Mouse (Mus musculus) hindlimb bud, embryonic 11.5 days (tissue): Measurements from ENCODE around the gene Grk6.
A peak's percentile ranks its signal among the peaks of the same experiment; 100 is the strongest.

Source experiments
- DNase-seq: peaks from one replicate; pipeline ENCODE4 v3.0.0-alpha.2; 2012; ENCODE audit warnings: low read depth, low spot score; ENCODE audit errors: extremely low spot score

The Grk6 gene

GRCm38 (mm10) chr13:55444937-55445315, at the start of gene Grk6:
Gene Grk6 (plus strand): TSS chr13:55445072.
- peak; percentile 97 for DNase-seq

- no peak for DNase-seq
Measured at GRCm38 (mm10) chr13:55398088-55398487, 46.8 kb upstream of the Grk6 start, which contains the start of gene Slc34a1. Gene Slc34a1 (plus strand): TSS chr13:55398187.

GRCm38 (mm10) chr13:55399300-55400038, 45.4 kb upstream of the Grk6 start:
- DNase-seq, result no peak

- no peak for DNase-seq
Measured at GRCm38 (mm10) chr13:55400039-55400346, 44.9 kb upstream of the Grk6 start.

GRCm38 (mm10) chr13:55403266-55403665, 41.6 kb upstream of the Grk6 start:
- DNase-seq, result no peak

GRCm38 (mm10) chr13:55403935-55404852, 40.7 kb upstream of the Grk6 start:
- no peak for DNase-seq

DNA sequence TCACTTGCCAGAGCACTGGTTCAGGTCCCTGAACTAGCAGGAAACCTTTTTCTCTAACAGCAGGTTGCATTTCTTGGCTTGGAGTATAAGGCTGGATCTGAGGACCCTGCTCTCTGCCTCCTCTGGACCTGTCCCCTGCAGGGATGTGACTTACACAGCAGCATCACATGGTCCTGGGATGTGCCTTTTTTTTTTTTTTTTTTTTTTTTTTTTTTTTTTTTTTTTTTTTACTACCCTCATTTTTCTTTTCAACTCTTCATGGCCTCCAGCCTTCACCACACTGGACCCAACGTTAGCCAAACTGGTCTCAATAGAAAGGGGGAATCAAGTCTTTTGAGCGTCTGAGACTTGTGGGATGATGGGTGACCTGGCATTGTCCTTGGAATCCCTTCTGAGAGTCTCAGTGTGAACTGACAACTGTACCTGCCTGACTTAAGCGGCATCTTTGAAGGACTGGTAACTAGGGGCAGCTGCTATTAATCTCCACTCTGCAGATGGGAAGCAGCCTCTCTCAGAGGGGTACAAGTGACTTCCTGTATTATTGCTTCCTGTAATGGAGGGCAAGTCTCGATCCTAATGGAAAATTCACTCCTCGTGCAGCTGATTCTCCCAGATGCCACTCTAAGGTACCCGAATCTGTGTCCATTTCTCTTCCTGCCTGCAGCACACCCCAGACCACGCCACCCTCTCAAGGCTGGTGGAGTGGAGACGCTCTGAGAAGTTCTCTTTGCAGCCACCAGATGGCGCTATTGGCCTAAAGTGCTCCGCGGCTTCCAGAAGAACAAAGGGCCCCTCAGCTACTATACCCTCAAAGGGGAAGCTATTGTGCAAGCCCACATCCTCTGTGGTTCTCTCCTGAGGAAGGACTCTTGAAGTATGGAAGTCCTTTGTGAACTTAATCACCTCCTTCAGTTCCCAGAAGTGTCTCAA, 39.8 kb upstream of the Grk6 start:
- DNase-seq, result peak; percentile 81

DNA sequence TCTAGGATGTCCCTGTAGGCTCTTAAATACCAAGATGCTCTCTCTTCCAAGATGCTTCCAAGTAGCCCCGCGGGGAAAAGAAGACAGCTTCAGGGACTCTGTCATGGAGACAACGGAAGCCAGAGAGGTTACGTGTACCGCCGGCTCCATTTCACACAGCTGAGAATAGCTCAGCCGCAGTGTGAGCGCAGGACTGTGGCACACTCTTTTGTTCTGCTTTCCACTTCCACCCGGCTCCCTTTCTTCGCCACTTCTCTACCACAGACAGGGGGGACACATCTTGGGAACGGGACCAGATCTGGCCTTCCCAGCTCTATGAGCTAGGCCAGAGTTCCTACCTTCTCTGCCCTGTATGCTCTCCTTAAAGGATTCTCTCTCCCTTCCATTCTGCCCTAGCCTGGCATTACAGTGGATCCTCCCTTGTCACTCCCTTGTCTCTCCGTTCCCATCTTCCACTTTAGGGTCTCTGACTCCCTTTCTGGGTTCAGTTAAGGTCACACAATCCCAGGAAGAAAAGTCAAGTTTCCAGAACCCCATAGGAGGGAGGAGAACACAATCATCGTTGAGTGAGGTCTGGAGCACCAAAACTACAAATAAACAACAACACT, 39.0 kb upstream of the Grk6 start:
- no peak for DNase-seq

- no peak for DNase-seq
Measured at GRCm38 (mm10) chr13:55407341-55407740, 37.5 kb upstream of the Grk6 start.

DNA sequence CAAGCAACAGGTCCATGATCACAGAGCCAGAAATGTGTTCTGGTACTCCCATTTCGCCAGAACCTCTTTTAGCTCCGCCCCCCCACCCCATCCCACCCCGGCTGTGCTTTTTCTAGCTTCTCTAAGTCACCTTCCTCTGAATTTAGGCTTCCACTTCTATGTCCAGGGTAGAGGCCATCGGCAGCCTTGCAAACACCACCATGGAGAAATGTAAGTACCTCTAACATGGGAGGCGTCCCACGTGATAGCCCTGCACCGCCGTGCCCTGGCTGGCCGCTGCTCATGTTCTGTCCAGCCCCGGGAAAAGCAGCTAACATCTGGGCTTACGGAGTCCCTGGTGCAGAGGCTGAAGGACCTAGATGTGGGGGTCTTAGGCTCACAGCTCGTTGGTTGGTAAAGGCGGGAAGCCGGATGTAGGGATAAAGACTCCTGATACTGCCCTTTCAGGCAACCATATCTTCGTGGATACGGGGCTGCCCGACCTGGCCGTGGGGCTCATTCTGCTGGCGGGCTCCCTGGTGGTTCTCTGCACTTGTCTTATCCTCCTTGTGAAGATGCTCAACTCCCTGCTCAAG, 36.2 kb upstream of the Grk6 start:
- DNase-seq, result no peak

- DNase-seq, result no peak
Measured at GRCm38 (mm10) chr13:55411826-55412225, 33.0 kb upstream of the Grk6 start.

DNA sequence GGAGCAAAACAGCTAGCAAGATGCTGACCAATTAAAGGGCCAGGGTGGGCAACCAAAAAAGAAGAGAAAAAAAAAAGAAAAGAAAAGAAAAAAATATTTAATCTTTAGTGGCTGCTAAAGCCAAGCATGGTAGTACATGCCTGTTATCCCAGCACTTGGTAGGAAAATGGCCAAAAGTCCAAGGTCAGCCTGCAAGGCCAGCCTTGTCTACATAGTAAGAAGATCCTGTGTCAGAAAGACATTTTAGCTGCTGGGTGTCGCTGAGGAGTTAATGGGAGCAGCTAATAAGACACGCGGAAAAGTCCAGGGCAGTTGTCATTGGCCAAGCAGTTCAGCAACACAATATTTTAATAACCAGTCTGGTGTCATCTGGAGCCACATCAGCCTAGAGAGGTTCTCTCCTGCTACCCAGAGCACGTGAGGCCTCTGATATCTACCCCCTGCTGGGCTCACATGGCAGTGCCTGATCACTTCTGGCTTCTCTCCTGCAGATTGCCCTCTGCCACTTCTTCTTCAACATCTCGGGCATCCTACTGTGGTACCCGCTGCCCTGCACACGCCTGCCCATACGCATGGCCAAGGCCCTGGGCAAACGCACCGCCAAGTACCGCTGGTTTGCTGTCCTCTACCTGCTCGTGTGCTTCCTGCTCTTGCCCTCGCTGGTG, 32.1 kb upstream of the Grk6 start:
- no peak for DNase-seq

- DNase-seq, result no peak
Measured at GRCm38 (mm10) chr13:55413333-55413732, 31.5 kb upstream of the Grk6 start.

- no peak for DNase-seq
Measured at GRCm38 (mm10) chr13:55414743-55415380, 30.0 kb upstream of the Grk6 start, which contains the start of gene Pfn3. Gene Pfn3 (minus strand): TSS chr13:55415232.

GRCm38 (mm10) chr13:55418004-55418403, 26.9 kb upstream of the Grk6 start:
- DNase-seq, result peak; percentile 37

- DNase-seq, result no peak
Measured at GRCm38 (mm10) chr13:55419142-55419541, 25.7 kb upstream of the Grk6 start.

GRCm38 (mm10) chr13:55420018-55420932, 24.6 kb upstream of the Grk6 start:
- DNase-seq, result no peak
